Mouse (Mus musculus): ENCODE measurements around the gene Tbc1d17.

The Tbc1d17 gene

GRCm38 (mm10) chr7:44852259-44853027 is 3.6 kb upstream of the Tbc1d17 start:
- no peak for DNase-seq (ENCODE audit: low spot score)

- DNase-seq (ENCODE audit: low spot score), result no peak
Observed at GRCm38 (mm10) chr7:44851625-44852234, 2.9 kb upstream of the Tbc1d17 start.

- no peak for DNase-seq (ENCODE audit: low spot score)
Observed at GRCm38 (mm10) chr7:44850789-44851624, 2.1 kb upstream of the Tbc1d17 start.

- DNase-seq (ENCODE audit: low spot score), result peak; percentile 83
Observed at GRCm38 (mm10) chr7:44850146-44850545, 1.3 kb upstream of the Tbc1d17 start.

GRCm38 (mm10) chr7:44849416-44850111 is 685 bp upstream of the Tbc1d17 start:
- peak; percentile 89 for DNase-seq (ENCODE audit: low spot score)

GRCm38 (mm10) chr7:44847772-44848171 is 1.1 kb downstream of the Tbc1d17 start:
- no peak for DNase-seq (ENCODE audit: low spot score)

GRCm38 (mm10) chr7:44846804-44847203 is 2.1 kb downstream of the Tbc1d17 start:
- no peak for DNase-seq (ENCODE audit: low spot score)

GRCm38 (mm10) chr7:44845006-44845405 is 3.9 kb downstream of the Tbc1d17 start:
- DNase-seq (ENCODE audit: low spot score), result no peak

- DNase-seq (ENCODE audit: low spot score), result no peak
Observed at GRCm38 (mm10) chr7:44841825-44842463, 6.9 kb downstream of the Tbc1d17 start.

- no peak for DNase-seq (ENCODE audit: low spot score)
Observed at GRCm38 (mm10) chr7:44840426-44840825, 8.5 kb downstream of the Tbc1d17 start.

GRCm38 (mm10) chr7:44839491-44840191 is 9.2 kb downstream of the Tbc1d17 start:
- peak; percentile 37 for DNase-seq (ENCODE audit: low spot score)

GRCm38 (mm10) chr7:44839171-44839490 is 9.7 kb downstream of the Tbc1d17 start:
- no peak for DNase-seq (ENCODE audit: low spot score)

- DNase-seq (ENCODE audit: low spot score), result no peak
Observed at GRCm38 (mm10) chr7:44838073-44838472, 10.8 kb downstream of the Tbc1d17 start.

GRCm38 (mm10) chr7:44836423-44837053 is 12.3 kb downstream of the Tbc1d17 start:
- no peak for DNase-seq (ENCODE audit: low spot score)

GRCm38 (mm10) chr7:44836016-44836404 is 12.9 kb downstream of the Tbc1d17 start:
- no peak for DNase-seq (ENCODE audit: low spot score)

GRCm38 (mm10) chr7:44835373-44836015 is 13.4 kb downstream of the Tbc1d17 start:
- DNase-seq (ENCODE audit: low spot score), result no peak

- DNase-seq (ENCODE audit: low spot score), result no peak
Observed at GRCm38 (mm10) chr7:44832763-44833162, 16.1 kb downstream of the Tbc1d17 start.

GRCm38 (mm10) chr7:44828706-44829105 is 20.2 kb downstream of the Tbc1d17 start:
- no peak for DNase-seq (ENCODE audit: low spot score)

- DNase-seq (ENCODE audit: low spot score), result no peak
Observed at GRCm38 (mm10) chr7:44826771-44827170, 22.1 kb downstream of the Tbc1d17 start.

- peak; percentile 85 for DNase-seq (ENCODE audit: low spot score)
Observed at GRCm38 (mm10) chr7:44824872-44825271, 24.0 kb downstream of the Tbc1d17 start.

All from retina, embryonic 14.5 days (tissue).